In genomic region chr2:161214681-161215458, GRCm38 (mm10) we compare ENCODE assay signal across 9 mouse cellular contexts.
DNase-seq lines count a peak whose midpoint lies in the region; ATAC-seq and TF ChIP-seq lines count a peak whose summit lies in the region.
"Had no signal": no experiment of that assay in that cellular context is flagged by ENCODE, and none has a peak within 500 bp of the region (broad histone marks: within the 10 kb centered on the region; RNA-seq: fewer than 3 reads in every experiment).

No protein-coding gene starts in this region.

- H3K9ac ChIP-seq in ES-E14 (ENCODE audit: insufficient read depth, low read depth, low read length, poor library complexity, severe bottlenecking), result no peak overlapping the region
- no peak overlapping the region for H3K9ac ChIP-seq in heart, embryonic 11.5 days (ENCODE audit: low read depth, low read length)
- H3K9ac ChIP-seq in kidney, embryonic 15.5 days, result no peak overlapping the region
- no peak overlapping the region for H3K9ac ChIP-seq in limb, embryonic 13.5 days
- no peak overlapping the region for H3K9ac ChIP-seq in neural tube, embryonic 13.5 days

- no peak overlapping the region for H3K4me3 ChIP-seq in ES-E14 (ENCODE audit: insufficient read depth in 1 of 2, low read depth in 1 of 2, low read length in 2 of 2, poor library complexity in 1 of 2, severe bottlenecking in 1 of 2)
- no peak overlapping the region for H3K4me3 ChIP-seq in heart, embryonic 11.5 days (ENCODE audit: low read depth, low read length)
- H3K4me3 ChIP-seq in kidney, embryonic 15.5 days (replicated peaks), result no peak overlapping the region
- no peak overlapping the region for H3K4me3 ChIP-seq in limb, embryonic 13.5 days
- no peak overlapping the region for H3K4me3 ChIP-seq in neural tube, embryonic 13.5 days
- H3K4me3 ChIP-seq: megakaryocyte, embryonic 14.5 days had no signal

- no peaks in the 10 kb centered on the region for H3K9me3 ChIP-seq in ES-E14 (ENCODE audit: control insufficient read depth, insufficient read depth, low read depth, low read length)
- no peaks in the 10 kb centered on the region for H3K9me3 ChIP-seq in heart, embryonic 11.5 days (replicated peaks; ENCODE audit: control insufficient read depth, low read length)
- no peaks in the 10 kb centered on the region for H3K9me3 ChIP-seq in kidney, embryonic 15.5 days (replicated peaks)
- no peaks in the 10 kb centered on the region for H3K9me3 ChIP-seq in limb, embryonic 13.5 days
- H3K9me3 ChIP-seq in neural tube, embryonic 13.5 days, result no peaks in the 10 kb centered on the region
- H3K9me3 ChIP-seq: megakaryocyte, embryonic 14.5 days had no signal

- H3K27me3 ChIP-seq in heart, embryonic 11.5 days (ENCODE audit: control insufficient read depth, insufficient read depth, low read length), result no peaks in the 10 kb centered on the region
- H3K27me3 ChIP-seq in kidney, embryonic 15.5 days, result no peaks in the 10 kb centered on the region; the same call in 1 of the 2 replicates
- H3K27me3 ChIP-seq in limb, embryonic 13.5 days, result peaks cover 4% of the 10 kb centered on the region
- H3K27me3 ChIP-seq in neural tube, embryonic 13.5 days, result no peaks in the 10 kb centered on the region
- H3K27me3 ChIP-seq: megakaryocyte, embryonic 14.5 days had no signal

- H3K27ac ChIP-seq in ES-E14 (ENCODE audit: insufficient read depth, low read depth, low read length, poor library complexity, severe bottlenecking), result no peak overlapping the region
- no peak overlapping the region for H3K27ac ChIP-seq in heart, embryonic 11.5 days (ENCODE audit: low read depth, low read length)
- H3K27ac ChIP-seq in kidney, embryonic 15.5 days, result no peak overlapping the region
- H3K27ac ChIP-seq in limb, embryonic 13.5 days, result no peak overlapping the region
- H3K27ac ChIP-seq in neural tube, embryonic 13.5 days (replicated peaks), result no peak overlapping the region

- peak; percentile 60; the same call in 1 of the 2 replicates for ATAC-seq in erythroblast, adult 5-6 weeks (replicated peaks; ENCODE audit: low FRiP score, poor library complexity, severe bottlenecking)
- ATAC-seq in heart, embryonic 11.5 days (replicated peaks; ENCODE audit: insufficient number of reproducible peaks, low FRiP score, low TSS enrichment), result peak; percentile 52; the same call in 1 of the 2 replicates
- ATAC-seq in kidney, embryonic 15.5 days (replicated peaks; ENCODE audit: low FRiP score), result peak; percentile 75; the same call in 1 of the 2 replicates
- ATAC-seq in limb, embryonic 13.5 days (ENCODE audit: low FRiP score, low read depth), result peak; percentile 81; the same call in 1 of the 2 replicates
- peak; percentile 53; the same call in 1 of the 2 replicates for ATAC-seq in neural tube, embryonic 13.5 days (ENCODE audit: low read depth)

- H3K36me3 ChIP-seq in ES-E14 (ENCODE audit: control insufficient read depth, insufficient read depth, low read length, poor library complexity, severe bottlenecking), result no peaks in the 10 kb centered on the region
- H3K36me3 ChIP-seq in heart, embryonic 11.5 days (ENCODE audit: control insufficient read depth, insufficient read depth, low read length), result no peaks in the 10 kb centered on the region
- H3K36me3 ChIP-seq in kidney, embryonic 15.5 days, result no peaks in the 10 kb centered on the region
- H3K36me3 ChIP-seq in limb, embryonic 13.5 days, result no peaks in the 10 kb centered on the region
- H3K36me3 ChIP-seq in neural tube, embryonic 13.5 days, result no peaks in the 10 kb centered on the region

- DNase-seq in ES-E14 (ENCODE audit: low read depth, low spot score), result peak; percentile 64
- DNase-seq in brain, embryonic 18.5 days (ENCODE audit: low read depth, low spot score), result peak; percentile 68
- peak; percentile 64 for DNase-seq in thymus, postnatal 0 days (ENCODE audit: low spot score)

- H3K4me2 ChIP-seq in heart, embryonic 11.5 days, result no peak overlapping the region
- peak overlapping the region; percentile 21; the same call in 1 of the 2 replicates for H3K4me2 ChIP-seq in kidney, embryonic 15.5 days
- H3K4me2 ChIP-seq in limb, embryonic 13.5 days (replicated peaks), result peak overlapping the region; percentile 31; the same call in 1 of the 2 replicates
- no peak overlapping the region for H3K4me2 ChIP-seq in neural tube, embryonic 13.5 days

- H3K4me1 ChIP-seq in ES-E14 (ENCODE audit: control insufficient read depth in 2 of 2, insufficient read depth in 2 of 2, low read length in 2 of 2, poor library complexity in 1 of 2), result no peaks in the 10 kb centered on the region
- no peaks in the 10 kb centered on the region for H3K4me1 ChIP-seq in heart, embryonic 11.5 days (ENCODE audit: control insufficient read depth, insufficient read depth, low read length)
- no peaks in the 10 kb centered on the region for H3K4me1 ChIP-seq in kidney, embryonic 15.5 days
- peaks cover 9% of the 10 kb centered on the region; the same call in 1 of the 2 replicates for H3K4me1 ChIP-seq in limb, embryonic 13.5 days
- peaks cover 9% of the 10 kb centered on the region for H3K4me1 ChIP-seq in neural tube, embryonic 13.5 days (replicated peaks)

- in situ Hi-C loops in ES-E14 (cut with MboI; ENCODE audit: low sequenced_read_pairs in 2 of 2, unreplicated experiment in 2 of 2), result no loop called here

- WGBS in heart, embryonic 11.5 days (ENCODE audit: insufficient replicate concordance), result 22% methylated on average over 15 of the region's 15 CpGs
- whole genome bisulfite sequencing in kidney, embryonic 15.5 days, result 23% methylated on average over 15 of the region's 15 CpGs
- 26% methylated on average over 15 of the region's 15 CpGs for WGBS in limb, embryonic 13.5 days
- WGBS in neural tube, embryonic 13.5 days, result 24% methylated on average over 15 of the region's 15 CpGs

TF ChIP-seq in ES-E14, 5 proteins besides CTCF, POLR2A, EP300 and RAD21:
- no peak for TF ChIP-seq HCFC1 (IDR thresholded peaks at IDR 0.05; ENCODE audit: borderline replicate concordance, insufficient read depth, low read length)
- peak; percentile 91; the same call in 1 of the 2 replicates for TF ChIP-seq ZC3H11A (IDR thresholded peaks at IDR 0.05; ENCODE audit: borderline replicate concordance, low read depth, low read length)

Comparison
In these comparisons a context has a peak if more than half of its experiments do, and no peak if none do; other contexts are left out.
1. H3K4me2 ChIP-seq: peak in kidney, embryonic 15.5 days (single experiment) and limb, embryonic 13.5 days (single experiment); none in heart, embryonic 11.5 days (single experiment) and neural tube, embryonic 13.5 days (single experiment).
2. Peak in every context shown above with its lines, with median percentiles within 50 percentile points of each other: DNase-seq and ATAC-seq.